Mouse (Mus musculus): ENCODE data around the gene Eomes. TPM values are rescaled to one million over a fixed set of nuclear protein-coding genes. Genes with fewer than 3 reads are reported as not detected.

The Eomes gene
- polyA plus RNA-seq, 1 experiment from 2014 or later = 0.09 TPM

DNA sequence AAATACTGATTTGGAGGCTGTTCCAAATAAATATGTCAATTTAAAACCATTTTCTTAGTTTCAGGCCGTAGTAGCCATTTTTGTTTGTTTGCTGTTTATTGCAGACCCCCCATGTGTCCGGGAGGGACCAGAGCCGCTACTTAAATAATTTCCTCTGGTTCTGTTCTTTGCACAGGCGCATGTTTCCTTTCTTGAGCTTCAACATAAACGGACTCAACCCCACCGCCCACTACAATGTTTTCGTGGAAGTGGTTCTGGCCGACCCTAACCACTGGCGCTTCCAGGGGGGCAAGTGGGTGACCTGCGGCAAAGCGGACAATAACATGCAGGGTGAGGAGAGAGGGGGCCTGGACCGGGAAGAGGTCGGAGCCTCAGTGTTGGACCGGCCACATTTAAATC lies 2.3 kb downstream of the Eomes start:
- H3K9ac ChIP-seq (ENCODE audit: low read length) = no peak overlapping the region

DNA sequence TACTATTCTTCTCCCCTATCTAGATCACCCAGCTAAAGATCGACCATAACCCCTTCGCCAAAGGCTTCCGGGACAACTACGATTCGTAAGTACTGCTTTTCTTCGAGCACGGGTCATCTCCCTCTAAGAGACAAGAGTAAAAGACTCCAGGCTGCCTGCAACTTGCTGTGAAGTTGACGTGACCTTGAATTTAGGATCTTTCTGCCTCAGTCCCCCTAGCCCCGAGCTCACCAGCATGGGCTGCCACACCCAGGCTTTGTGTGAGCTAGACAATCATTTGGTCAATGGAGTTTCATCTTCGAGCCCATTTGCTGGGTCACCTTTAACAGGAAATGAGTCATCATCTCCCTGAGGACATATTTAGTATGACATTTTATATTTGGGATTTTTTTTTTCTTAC lies 4.2 kb downstream of the Eomes start:
- peaks cover 8% of the 10 kb centered on the region for H3K4me1 ChIP-seq (ENCODE audit: control insufficient read depth, insufficient read depth, low read length)
- no peak for ATAC-seq (replicated peaks; ENCODE audit: extremely low read depth, insufficient read depth, low FRiP score)
- 71% methylated on average over 10 of the region's 10 CpGs for WGBS

More for the DNA sequence above, 2.3 kb downstream of the Eomes start:
- no peaks in the 10 kb centered on the region for H3K9me3 ChIP-seq (replicated peaks; ENCODE audit: control insufficient read depth, low read length)
- ATAC-seq (replicated peaks; ENCODE audit: extremely low read depth, insufficient read depth, low FRiP score) = no peak
- H3K4me1 ChIP-seq (ENCODE audit: control insufficient read depth, insufficient read depth, low read length) = peaks cover 13% of the 10 kb centered on the region
- no peak overlapping the region for H3K4me2 ChIP-seq (ENCODE audit: low read depth, low read length)
- WGBS = 15% methylated on average over 14 of the region's 14 CpGs
- H3K36me3 ChIP-seq (ENCODE audit: control insufficient read depth, insufficient read depth) = no peaks in the 10 kb centered on the region
- no peak overlapping the region for H3K27ac ChIP-seq (ENCODE audit: low read length)
- H3K27me3 ChIP-seq (ENCODE audit: control insufficient read depth, insufficient read depth, low read length) = peaks cover 73% of the 10 kb centered on the region
- no peak overlapping the region for H3K4me3 ChIP-seq (ENCODE audit: low read length)

DNA sequence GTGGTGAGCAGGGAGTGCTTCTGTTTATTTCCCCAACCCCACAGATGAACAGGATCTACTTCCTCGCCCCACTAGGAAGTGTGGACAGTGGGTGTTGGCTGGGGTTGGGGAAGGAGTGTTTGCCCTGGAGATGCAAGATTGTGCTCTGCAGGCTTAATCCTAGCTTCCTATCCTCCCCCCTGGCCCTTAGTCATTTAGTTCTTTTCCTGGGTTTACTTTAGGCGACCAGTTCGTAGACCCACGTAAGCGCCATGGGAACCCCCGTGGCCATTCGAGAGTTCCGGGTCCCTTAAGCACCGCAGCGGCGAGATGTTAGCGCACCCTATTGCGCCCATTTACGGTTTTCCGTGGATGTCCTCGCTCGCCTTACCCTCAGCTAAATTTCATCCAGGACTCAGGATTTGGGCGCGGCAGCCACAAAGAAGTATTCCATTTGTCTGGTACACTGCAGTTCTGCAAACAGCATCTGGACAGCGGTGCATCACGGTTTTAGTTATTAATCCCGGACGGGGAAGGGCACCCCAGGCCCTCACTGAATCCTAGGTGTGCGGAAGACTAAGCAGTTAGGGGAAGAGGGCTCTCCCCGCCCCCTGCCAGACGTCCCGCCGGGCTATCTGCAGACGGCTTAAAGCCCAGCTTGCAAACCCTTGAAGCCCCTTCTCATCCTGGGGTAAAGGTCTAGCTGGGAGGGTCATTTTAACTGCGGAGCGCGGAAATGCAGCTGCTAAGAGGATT lies 8.5 kb downstream of the Eomes start:
- peaks cover 57% of the 10 kb centered on the region for H3K27me3 ChIP-seq (ENCODE audit: control insufficient read depth, insufficient read depth, low read length)
- no peak overlapping the region for H3K27ac ChIP-seq (ENCODE audit: low read length)
- WGBS = 7% methylated on average over 32 of the region's 32 CpGs
- H3K36me3 ChIP-seq (ENCODE audit: control insufficient read depth, insufficient read depth) = no peaks in the 10 kb centered on the region
- 0 out of 2 replicates have a peak overlapping the region, but pooled peaks have one; percentile 4 for H3K4me2 ChIP-seq (ENCODE audit: low read depth, low read length)
- no peaks in the 10 kb centered on the region for H3K9me3 ChIP-seq (replicated peaks; ENCODE audit: control insufficient read depth, low read length)
- no peak overlapping the region for H3K9ac ChIP-seq (ENCODE audit: low read length)
- ATAC-seq (replicated peaks; ENCODE audit: extremely low read depth, insufficient read depth, low FRiP score) = no peak
- H3K4me1 ChIP-seq (ENCODE audit: control insufficient read depth, insufficient read depth, low read length) = 0 out of 2 replicates have a peak, but pooled peaks cover 10% of the 10 kb centered on the region
- no peak overlapping the region for H3K4me3 ChIP-seq (ENCODE audit: low read length)

More for the DNA sequence above, 4.2 kb downstream of the Eomes start:
- no peak overlapping the region for H3K4me3 ChIP-seq (ENCODE audit: low read length)
- H3K27me3 ChIP-seq (ENCODE audit: control insufficient read depth, insufficient read depth, low read length) = peaks cover 80% of the 10 kb centered on the region
- H3K9ac ChIP-seq (ENCODE audit: low read length) = no peak overlapping the region
- H3K36me3 ChIP-seq (ENCODE audit: control insufficient read depth, insufficient read depth) = no peaks in the 10 kb centered on the region
- no peak overlapping the region for H3K4me2 ChIP-seq (ENCODE audit: low read depth, low read length)
- H3K9me3 ChIP-seq (replicated peaks; ENCODE audit: control insufficient read depth, low read length) = no peaks in the 10 kb centered on the region
- no peak overlapping the region for H3K27ac ChIP-seq (ENCODE audit: low read length)

DNA sequence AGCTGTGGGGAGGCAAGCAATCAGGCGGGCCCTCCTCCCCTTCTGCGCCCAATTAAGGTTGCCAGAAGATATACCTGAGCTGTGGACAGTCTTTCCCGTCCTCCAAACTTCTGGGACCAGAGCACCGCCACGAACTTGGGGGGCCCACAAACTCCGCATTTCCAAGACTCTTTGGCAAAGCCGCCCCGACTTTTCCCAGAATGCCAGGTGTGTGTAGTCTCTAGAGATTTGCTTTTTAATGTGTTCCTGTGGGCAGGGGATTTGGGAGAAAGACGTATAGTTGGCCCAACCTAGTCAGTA lies 9.0 kb downstream of the Eomes start:
- Histone ChIP-seq H3K4me3 (ENCODE audit: low read length) (no peak overlapping the region), H3K4me1 (ENCODE audit: control insufficient read depth, insufficient read depth, low read length) (0 out of 2 replicates have a peak, but pooled peaks cover 10% of the 10 kb centered on the region), H3K4me2 (ENCODE audit: low read depth, low read length) (no peak overlapping the region), H3K27me3 (ENCODE audit: control insufficient read depth, insufficient read depth, low read length) (peaks cover 51% of the 10 kb centered on the region), H3K9me3 (replicated peaks; ENCODE audit: control insufficient read depth, low read length) (no peaks in the 10 kb centered on the region), H3K36me3 (ENCODE audit: control insufficient read depth, insufficient read depth) (no peaks in the 10 kb centered on the region), H3K27ac (ENCODE audit: low read length) (no peak overlapping the region), H3K9ac (ENCODE audit: low read length) (no peak overlapping the region)
- no peak for ATAC-seq (replicated peaks; ENCODE audit: extremely low read depth, insufficient read depth, low FRiP score)
- WGBS = 5% methylated on average over 9 of the region's 9 CpGs

DNA sequence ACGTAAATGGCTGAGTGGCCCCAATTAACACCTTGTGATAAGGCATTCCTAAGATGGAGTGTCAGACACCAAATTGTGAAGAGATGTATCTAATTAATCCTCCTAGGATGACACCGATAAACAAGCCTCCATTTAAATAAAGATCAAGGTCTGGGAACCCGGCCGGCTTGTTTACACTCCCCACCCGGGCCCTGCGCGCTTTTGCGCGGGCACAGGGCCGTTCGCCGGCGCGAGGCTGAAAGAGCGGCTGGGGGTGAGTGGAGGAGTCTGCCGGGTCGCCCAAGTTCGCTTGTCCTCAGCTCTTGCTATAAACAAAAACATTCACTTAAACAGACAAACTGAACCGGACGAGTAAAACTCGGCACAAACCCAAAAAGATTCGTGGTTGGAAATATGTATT lies 9.6 kb downstream of the Eomes start:
- H3K27me3 ChIP-seq (ENCODE audit: control insufficient read depth, insufficient read depth, low read length) = peaks cover 46% of the 10 kb centered on the region

DNA sequence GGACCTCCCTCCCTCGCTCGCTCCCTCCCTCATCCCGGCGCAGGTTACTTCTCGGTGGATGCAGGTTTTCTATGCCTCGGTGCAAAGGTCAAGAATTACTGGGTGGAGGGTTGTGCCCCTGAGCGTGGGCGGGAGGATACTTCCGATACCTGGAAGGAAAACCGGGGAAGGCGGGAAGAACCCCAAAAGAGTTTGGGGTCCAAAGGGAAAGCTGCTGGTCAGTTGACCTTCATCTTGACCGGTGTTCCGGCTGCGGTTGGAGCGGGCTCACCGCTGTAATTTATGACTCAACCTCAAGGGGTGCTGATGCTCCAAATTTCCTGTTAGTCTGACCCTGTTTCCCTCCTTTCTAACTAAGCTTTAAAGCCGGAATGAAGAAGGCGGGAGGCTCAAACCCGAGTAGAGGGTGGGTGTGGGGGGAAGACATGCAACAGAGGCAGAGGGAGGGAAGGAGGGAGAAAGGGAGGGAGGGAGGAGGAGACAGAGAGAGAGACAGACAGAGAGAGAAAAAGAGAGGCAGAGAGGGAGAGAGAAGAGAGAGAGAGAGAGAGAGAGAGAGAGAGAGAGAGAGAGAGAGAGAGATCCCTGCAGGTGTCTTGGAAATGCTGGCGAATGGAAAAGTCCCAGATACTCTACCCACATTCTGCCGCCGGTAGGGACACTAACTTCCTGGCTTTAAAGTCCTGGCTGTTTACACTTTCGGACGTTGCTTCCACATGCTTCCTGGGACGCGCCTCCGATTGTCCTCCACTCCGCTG lies 10.3 kb downstream of the Eomes start:
- H3K4me2 ChIP-seq (ENCODE audit: low read depth, low read length) = peak overlapping the region; percentile 84
- WGBS = under 1% methylated on average over 28 of the region's 28 CpGs
- peaks cover 40% of the 10 kb centered on the region for H3K27me3 ChIP-seq (ENCODE audit: control insufficient read depth, insufficient read depth, low read length)
- H3K36me3 ChIP-seq (ENCODE audit: control insufficient read depth, insufficient read depth) = no peaks in the 10 kb centered on the region
- peak; percentile 43; the same call in 1 of the 2 replicates for ATAC-seq (replicated peaks; ENCODE audit: extremely low read depth, insufficient read depth, low FRiP score)
- H3K9ac ChIP-seq (ENCODE audit: low read length) = peak overlapping the region; percentile 2
- 0 out of 2 replicates have a peak, but pooled peaks cover 10% of the 10 kb centered on the region for H3K4me1 ChIP-seq (ENCODE audit: control insufficient read depth, insufficient read depth, low read length)
- no peaks in the 10 kb centered on the region for H3K9me3 ChIP-seq (replicated peaks; ENCODE audit: control insufficient read depth, low read length)
- H3K27ac ChIP-seq (ENCODE audit: low read length) = no peak overlapping the region
- H3K4me3 ChIP-seq (ENCODE audit: low read length) = peak overlapping the region; percentile 55

More for the DNA sequence above, 9.6 kb downstream of the Eomes start:
- no peak for ATAC-seq (replicated peaks; ENCODE audit: extremely low read depth, insufficient read depth, low FRiP score)
- WGBS = 3% methylated on average over 22 of the region's 22 CpGs
- no peak overlapping the region for H3K27ac ChIP-seq (ENCODE audit: low read length)
- peak overlapping the region; percentile 55 for H3K4me3 ChIP-seq (ENCODE audit: low read length)
- peak overlapping the region; percentile 84 for H3K4me2 ChIP-seq (ENCODE audit: low read depth, low read length)
- H3K9ac ChIP-seq (ENCODE audit: low read length) = peak overlapping the region; percentile 2; the same call in 1 of the 2 replicates
- H3K36me3 ChIP-seq (ENCODE audit: control insufficient read depth, insufficient read depth) = no peaks in the 10 kb centered on the region
- 0 out of 2 replicates have a peak, but pooled peaks cover 10% of the 10 kb centered on the region for H3K4me1 ChIP-seq (ENCODE audit: control insufficient read depth, insufficient read depth, low read length)
- H3K9me3 ChIP-seq (replicated peaks; ENCODE audit: control insufficient read depth, low read length) = no peaks in the 10 kb centered on the region

DNA sequence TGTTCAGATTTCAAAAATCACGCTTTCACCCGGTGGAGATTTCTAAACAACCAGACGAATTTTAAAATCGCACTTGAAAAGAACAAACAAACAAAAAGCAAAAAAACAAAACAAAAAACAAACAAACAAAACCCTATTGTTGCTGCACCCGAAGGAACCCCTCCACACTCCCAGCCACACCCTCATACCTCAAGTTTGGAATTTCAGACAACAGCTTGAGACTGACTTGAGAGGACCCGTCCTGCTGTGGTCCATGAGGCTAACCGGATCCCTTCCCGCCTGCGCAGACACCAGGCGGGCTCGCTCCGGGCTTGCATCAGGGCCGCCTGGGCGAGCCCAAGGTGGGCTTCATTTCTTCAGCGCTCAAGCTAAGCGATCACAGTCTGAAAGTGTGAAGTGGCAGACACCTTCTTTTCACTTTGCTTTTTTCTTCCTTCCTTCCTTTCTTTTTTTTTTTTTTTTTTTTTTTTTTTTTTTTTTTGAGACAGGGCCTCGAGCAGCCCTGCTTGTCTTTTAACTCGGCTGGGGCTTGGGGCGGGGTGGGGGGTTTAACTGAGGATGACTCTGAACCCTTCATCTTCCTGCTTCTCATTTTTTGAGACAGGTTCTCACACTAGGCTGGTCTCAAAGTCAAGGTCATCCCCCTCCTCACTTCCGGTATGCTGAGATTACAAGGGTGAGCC lies 11.0 kb downstream of the Eomes start:
- H3K4me1 ChIP-seq (ENCODE audit: control insufficient read depth, insufficient read depth, low read length) = 0 out of 2 replicates have a peak, but pooled peaks cover 10% of the 10 kb centered on the region
- H3K36me3 ChIP-seq (ENCODE audit: control insufficient read depth, insufficient read depth) = no peaks in the 10 kb centered on the region
- H3K27me3 ChIP-seq (ENCODE audit: control insufficient read depth, insufficient read depth, low read length) = peaks cover 37% of the 10 kb centered on the region
- no peak overlapping the region for H3K27ac ChIP-seq (ENCODE audit: low read length)
- peak overlapping the region; percentile 2 for H3K9ac ChIP-seq (ENCODE audit: low read length)
- peak overlapping the region; percentile 55 for H3K4me3 ChIP-seq (ENCODE audit: low read length)
- no peaks in the 10 kb centered on the region; the same call in 1 of the 2 replicates for H3K9me3 ChIP-seq (replicated peaks; ENCODE audit: control insufficient read depth, low read length)
- 1% methylated on average over 20 of the region's 20 CpGs for WGBS
- peak overlapping the region; percentile 84 for H3K4me2 ChIP-seq (ENCODE audit: low read depth, low read length)
- ATAC-seq (replicated peaks; ENCODE audit: extremely low read depth, insufficient read depth, low FRiP score) = no peak; the same call in 1 of the 2 replicates

DNA sequence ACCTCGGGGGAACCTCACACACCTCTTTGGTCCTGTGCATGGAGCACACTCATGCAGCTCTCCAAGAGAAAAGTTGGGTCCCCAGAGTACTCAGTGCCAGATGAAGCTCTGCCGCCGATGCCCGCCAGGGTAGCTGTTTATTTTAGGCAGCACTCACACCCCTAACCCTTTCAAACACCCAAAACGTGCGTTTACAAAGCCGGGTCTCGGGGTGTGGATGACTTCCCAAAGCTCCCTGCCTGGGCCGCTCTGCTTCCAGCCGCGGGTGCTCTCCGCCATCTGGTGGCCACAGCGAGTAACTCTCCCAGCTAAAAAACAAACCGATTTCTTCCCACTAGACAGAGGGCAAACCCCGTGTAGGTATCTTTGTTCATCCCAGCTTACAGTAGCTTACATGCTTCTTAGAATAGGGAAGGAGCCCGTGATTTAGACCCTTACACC lies 11.6 kb downstream of the Eomes start:
- no peak overlapping the region for H3K27ac ChIP-seq (ENCODE audit: low read length)
- H3K4me3 ChIP-seq (ENCODE audit: low read length) = peak overlapping the region; percentile 55
- H3K36me3 ChIP-seq (ENCODE audit: control insufficient read depth, insufficient read depth) = no peaks in the 10 kb centered on the region
- H3K4me2 ChIP-seq (ENCODE audit: low read depth, low read length) = peak overlapping the region; percentile 84
- WGBS = under 1% methylated on average over 16 of the region's 16 CpGs
- peaks cover 33% of the 10 kb centered on the region for H3K27me3 ChIP-seq (ENCODE audit: control insufficient read depth, insufficient read depth, low read length)
- H3K9me3 ChIP-seq (replicated peaks; ENCODE audit: control insufficient read depth, low read length) = peaks cover 4% of the 10 kb centered on the region; the same call in 1 of the 2 replicates
- peak; percentile 75 for ATAC-seq (replicated peaks; ENCODE audit: extremely low read depth, insufficient read depth, low FRiP score)
- 0 out of 2 replicates have a peak, but pooled peaks cover 10% of the 10 kb centered on the region for H3K4me1 ChIP-seq (ENCODE audit: control insufficient read depth, insufficient read depth, low read length)
- H3K9ac ChIP-seq (ENCODE audit: low read length) = no peak overlapping the region

Data from heart, embryonic 16.5 days (tissue).